Comparison of ENCODE assay signal across 9 mouse cellular contexts in the genomic region with DNA sequence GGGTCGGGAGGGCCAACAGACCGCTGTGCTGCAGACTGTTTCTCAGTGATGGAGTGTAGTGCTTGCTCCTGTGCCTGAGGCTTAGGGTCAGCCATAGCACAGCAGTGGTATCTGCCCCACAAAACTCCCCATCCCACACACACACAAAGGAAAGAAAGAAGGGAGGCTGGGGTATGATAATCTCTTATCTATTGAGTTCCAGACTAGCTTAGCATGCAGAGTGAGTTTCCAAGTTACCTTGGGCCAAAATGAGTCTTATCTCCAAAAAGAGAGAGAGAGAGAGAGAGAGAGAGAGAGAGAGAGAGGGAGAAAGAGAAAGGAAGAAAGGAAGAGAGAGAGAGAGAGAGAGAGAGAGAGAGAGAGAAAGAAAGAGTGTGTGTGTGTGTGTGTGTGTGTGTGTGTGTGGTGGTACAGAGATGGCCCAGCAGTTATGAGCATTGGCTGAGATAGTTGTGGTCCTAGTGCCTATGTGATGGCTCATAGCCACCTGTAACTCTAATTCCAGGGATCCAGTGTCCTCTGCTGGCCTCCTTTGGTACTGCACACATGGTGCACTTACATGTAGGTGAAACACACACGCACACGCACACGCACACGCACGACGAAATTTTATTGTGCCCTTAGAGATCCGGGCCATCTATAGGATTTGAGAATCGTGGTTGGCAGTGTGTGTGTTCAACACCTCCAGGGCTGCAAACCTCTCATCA. TPM values are rescaled to one million over a fixed set of nuclear protein-coding genes. Genes with fewer than 3 reads are reported as not detected.
DNase-seq lines count a peak whose midpoint lies in the region; ATAC-seq and TF ChIP-seq lines count a peak whose summit lies in the region.
"Had no signal": no experiment of that assay in that cellular context is flagged by ENCODE, and none has a peak within 500 bp of the region (broad histone marks: within the 10 kb centered on the region; RNA-seq: fewer than 3 reads in every experiment).

No protein-coding gene starts in this region.

- no peak overlapping the region for H3K9ac ChIP-seq in intestine, postnatal 0 days (ENCODE audit: low read depth, low read length)
- H3K9ac ChIP-seq in intestine, embryonic 16.5 days (ENCODE audit: low read depth, low read length), result no peak overlapping the region
- no peak overlapping the region for H3K9ac ChIP-seq in heart, embryonic 12.5 days
- H3K9ac ChIP-seq: limb, embryonic 12.5 days had no signal

- H3K36me3 ChIP-seq in intestine, postnatal 0 days (ENCODE audit: control insufficient read depth, insufficient read depth), result peaks cover 31% of the 10 kb centered on the region
- H3K36me3 ChIP-seq in intestine, embryonic 16.5 days (ENCODE audit: control insufficient read depth, insufficient read depth, low read length), result peaks cover 11% of the 10 kb centered on the region; the same call in 1 of the 2 replicates
- peaks cover 23% of the 10 kb centered on the region; the same call in 1 of the 2 replicates for H3K36me3 ChIP-seq in heart, embryonic 12.5 days

- no peak overlapping the region for H3K4me2 ChIP-seq in intestine, postnatal 0 days (replicated peaks; ENCODE audit: low read depth)
- no peak overlapping the region for H3K4me2 ChIP-seq in intestine, embryonic 16.5 days (ENCODE audit: low read depth, low read length)
- no peak overlapping the region for H3K4me2 ChIP-seq in heart, embryonic 12.5 days
- H3K4me2 ChIP-seq: limb, embryonic 12.5 days had no signal

- no peak for ATAC-seq in intestine, postnatal 0 days
- no peak for ATAC-seq in intestine, embryonic 16.5 days
- no peak for ATAC-seq in heart, embryonic 12.5 days (ENCODE audit: insufficient number of reproducible peaks, low FRiP score)

- H3K27ac ChIP-seq in intestine, postnatal 0 days (ENCODE audit: low read depth, low read length), result no peak overlapping the region
- no peak overlapping the region for H3K27ac ChIP-seq in intestine, embryonic 16.5 days (ENCODE audit: low read length)
- no peak overlapping the region for H3K27ac ChIP-seq in cortical plate, adult 2 months (ENCODE audit: insufficient read depth, low read length)
- H3K27ac ChIP-seq in heart, embryonic 12.5 days (ENCODE audit: poor library complexity, severe bottlenecking), result no peak overlapping the region
- H3K27ac ChIP-seq: limb, embryonic 12.5 days had no signal

- TF ChIP-seq CTCF in intestine, postnatal 0 days (IDR thresholded peaks at IDR 0.05; ENCODE audit: low read depth), result peak; percentile 69
- TF ChIP-seq CTCF in cortical plate, adult 2 months (IDR thresholded peaks at IDR 0.05; ENCODE audit: extremely low read depth, insufficient read depth, low read length), result peak; percentile 40

- DNase-seq in ES-CJ7 (ENCODE audit: low read depth, low spot score), result peak; percentile 83
- DNase-seq in naive thymus-derived CD4-positive, alpha-beta T cell, adult 2 months (ENCODE audit: low read depth), result peak; percentile 77
- no peak for DNase-seq in ovary, postnatal 14 days (ENCODE audit: low spot score)
- DNase-seq in adrenal gland, postnatal 4 days (ENCODE audit: low spot score in 2 of 2), result no peak

- no peaks in the 10 kb centered on the region for H3K4me1 ChIP-seq in intestine, postnatal 0 days (replicated peaks; ENCODE audit: control insufficient read depth, insufficient read depth, low read length)
- H3K4me1 ChIP-seq in intestine, embryonic 16.5 days (ENCODE audit: control insufficient read depth, insufficient read depth, low read length), result peaks cover 6% of the 10 kb centered on the region; the same call in 1 of the 2 replicates
- H3K4me1 ChIP-seq in cortical plate, adult 2 months (ENCODE audit: control insufficient read depth, insufficient read depth, low read length), result no peaks in the 10 kb centered on the region
- peaks cover 20% of the 10 kb centered on the region for H3K4me1 ChIP-seq in heart, embryonic 12.5 days (replicated peaks)

- no peak for TF ChIP-seq POLR2A in cortical plate, adult 2 months (IDR thresholded peaks at IDR 0.05; ENCODE audit: extremely low read depth, insufficient read depth, low read length)

- no peak overlapping the region for H3K4me3 ChIP-seq in intestine, postnatal 0 days (ENCODE audit: low read depth, low read length)
- H3K4me3 ChIP-seq in intestine, embryonic 16.5 days (ENCODE audit: low read length), result no peak overlapping the region
- no peak overlapping the region for H3K4me3 ChIP-seq in cortical plate, adult 2 months (ENCODE audit: insufficient read depth, low read length)
- H3K4me3 ChIP-seq in heart, embryonic 12.5 days, result no peak overlapping the region
- H3K4me3 ChIP-seq: limb, embryonic 12.5 days had no signal

- 87% methylated on average over 10 of the region's 10 CpGs for WGBS in intestine, postnatal 0 days
- 85% methylated on average over 10 of the region's 10 CpGs for WGBS in intestine, embryonic 16.5 days
- 78% methylated on average over 10 of the region's 10 CpGs for WGBS in heart, embryonic 12.5 days

- H3K9me3 ChIP-seq in intestine, postnatal 0 days (ENCODE audit: control insufficient read depth), result no peaks in the 10 kb centered on the region
- peaks cover 3% of the 10 kb centered on the region; the same call in 1 of the 2 replicates for H3K9me3 ChIP-seq in intestine, embryonic 16.5 days (ENCODE audit: control insufficient read depth, low read length)
- no peaks in the 10 kb centered on the region for H3K9me3 ChIP-seq in heart, embryonic 12.5 days (replicated peaks)
- H3K9me3 ChIP-seq: limb, embryonic 12.5 days had no signal

- no peaks in the 10 kb centered on the region for H3K27me3 ChIP-seq in intestine, postnatal 0 days (replicated peaks; ENCODE audit: control insufficient read depth, insufficient read depth, low read length)
- no peaks in the 10 kb centered on the region for H3K27me3 ChIP-seq in intestine, embryonic 16.5 days (replicated peaks; ENCODE audit: control insufficient read depth, insufficient read depth, low read length)
- no peaks in the 10 kb centered on the region for H3K27me3 ChIP-seq in heart, embryonic 12.5 days (replicated peaks)
- H3K27me3 ChIP-seq: limb, embryonic 12.5 days had no signal

RNA-seq across cellular contexts. Expression of gene Rgl2, which starts 4.6 kb away (rescaled TPM):
- 10.8 and 11.6 TPM in 2 replicates for polyA plus RNA-seq in intestine, postnatal 0 days (2015; fragmentation: Nextera tagmentation; extraction: Ambion mirVana)
- polyA plus RNA-seq in intestine, embryonic 16.5 days (2015; fragmentation: Nextera tagmentation; extraction: Ambion mirVana), result 24.4 and 25.9 TPM in 2 replicates
- polyA plus RNA-seq in cortical plate, adult 2 months (2012; rRNA removed), result 164 and 177 TPM in 2 replicates
- total RNA-seq in adrenal gland, postnatal 4 days (2021), result 10 to 100 TPM; 87.9 to 94.5 TPM
- polyA plus RNA-seq in heart, embryonic 12.5 days (2016; fragmentation: Nextera tagmentation; extraction: Ambion mirVana), result 46.3 and 48.4 TPM in 2 replicates

RNA-seq across cellular contexts. Expression of gene Zbtb22, which starts 9.0 kb away (rescaled TPM):
- 11.1 and 12.9 TPM in 2 replicates for polyA plus RNA-seq in intestine, postnatal 0 days (2015; fragmentation: Nextera tagmentation; extraction: Ambion mirVana)
- 12.9 and 15.0 TPM in 2 replicates for polyA plus RNA-seq in intestine, embryonic 16.5 days (2015; fragmentation: Nextera tagmentation; extraction: Ambion mirVana)
- polyA plus RNA-seq in cortical plate, adult 2 months (2012; rRNA removed), result 31.9 and 33.5 TPM in 2 replicates
- total RNA-seq in adrenal gland, postnatal 4 days (2021), result 10 to 100 TPM; 43.0 to 47.1 TPM
- 17.0 and 17.7 TPM in 2 replicates for polyA plus RNA-seq in heart, embryonic 12.5 days (2016; fragmentation: Nextera tagmentation; extraction: Ambion mirVana)

RNA-seq across cellular contexts. Expression of gene Tapbp, which starts 9.0 kb away (rescaled TPM):
- 102 and 110 TPM in 2 replicates for polyA plus RNA-seq in intestine, postnatal 0 days (2015; fragmentation: Nextera tagmentation; extraction: Ambion mirVana)
- polyA plus RNA-seq in intestine, embryonic 16.5 days (2015; fragmentation: Nextera tagmentation; extraction: Ambion mirVana), result 44.5 and 45.8 TPM in 2 replicates
- polyA plus RNA-seq in cortical plate, adult 2 months (2012; rRNA removed), result 22.1 and 22.3 TPM in 2 replicates
- total RNA-seq in adrenal gland, postnatal 4 days (2021), result 100 to 1,000 TPM; 122 to 131 TPM
- polyA plus RNA-seq in heart, embryonic 12.5 days (2016; fragmentation: Nextera tagmentation; extraction: Ambion mirVana), result 29.4 and 32.5 TPM in 2 replicates

RNA-seq across cellular contexts. Expression of gene Pfdn6, which starts 15.4 kb away (rescaled TPM):
- 111 and 116 TPM in 2 replicates for polyA plus RNA-seq in intestine, postnatal 0 days (2015; fragmentation: Nextera tagmentation; extraction: Ambion mirVana)
- polyA plus RNA-seq in intestine, embryonic 16.5 days (2015; fragmentation: Nextera tagmentation; extraction: Ambion mirVana), result 150 and 167 TPM in 2 replicates
- polyA plus RNA-seq in cortical plate, adult 2 months (2012; rRNA removed), result 113 and 116 TPM in 2 replicates
- total RNA-seq in adrenal gland, postnatal 4 days (2021), result 10 to 100 TPM; 96.5 to 98.1 TPM
- 127 and 129 TPM in 2 replicates for polyA plus RNA-seq in heart, embryonic 12.5 days (2016; fragmentation: Nextera tagmentation; extraction: Ambion mirVana)

RNA-seq across cellular contexts. Expression of gene Daxx, which starts 15.5 kb away (rescaled TPM):
- 20.6 and 22.6 TPM in 2 replicates for polyA plus RNA-seq in intestine, postnatal 0 days (2015; fragmentation: Nextera tagmentation; extraction: Ambion mirVana)
- polyA plus RNA-seq in intestine, embryonic 16.5 days (2015; fragmentation: Nextera tagmentation; extraction: Ambion mirVana), result 37.6 and 41.6 TPM in 2 replicates
- 27.2 and 27.4 TPM in 2 replicates for polyA plus RNA-seq in cortical plate, adult 2 months (2012; rRNA removed)
- 10 to 100 TPM; 34.7 to 37.8 TPM for total RNA-seq in adrenal gland, postnatal 4 days (2021)
- 36.8 and 39.0 TPM in 2 replicates for polyA plus RNA-seq in heart, embryonic 12.5 days (2016; fragmentation: Nextera tagmentation; extraction: Ambion mirVana)

Comparison
In these comparisons a context has a peak if more than half of its experiments do, and no peak if none do; other contexts are left out.
1. DNase-seq: peak in ES-CJ7 (single experiment) and naive thymus-derived CD4-positive, alpha-beta T cell, adult 2 months (single experiment); none in ovary, postnatal 14 days (single experiment) and adrenal gland, postnatal 4 days (0 of 2).